Mouse (Mus musculus) liver, embryonic 11.5 days (tissue): ENCODE data around the gene Cyp1a2. TPM values are rescaled to one million over a fixed set of nuclear protein-coding genes. Genes with fewer than 3 reads are reported as not detected.

Experiments
- ATAC-seq: fragments of 200-750 bp; cut with Nextera tagmentation; replicated peaks from 2 replicates; pipeline ENCODE4 v1.8.0; 2017; ENCODE audit warnings: moderate number of reproducible peaks, mild to moderate bottlenecking, moderate TSS enrichment, moderate library complexity; ENCODE audit not compliant: low FRiP score
- DNase-seq: peaks from one replicate; pipeline ENCODE4 v3.0.0-alpha.2; 2017; ENCODE audit warnings: low spot score
- H3K27ac ChIP-seq: fragments of 300-500 bp; sonication (generic); 2 replicates; pipeline ENCODE4 v1.5.1; 2014; ENCODE audit warnings: mild to moderate bottlenecking, low read depth, low read length, control low read depth
- H3K27me3 ChIP-seq: fragments of 300-500 bp; sonication (generic); replicated peaks from 2 replicates; pipeline ENCODE4 v1.6.1; 2014; ENCODE audit warnings: low read length, mixed read lengths; ENCODE audit not compliant: control insufficient read depth, insufficient read depth
- H3K36me3 ChIP-seq: fragments of 300-500 bp; sonication (generic); 2 replicates; pipeline ENCODE4 v1.6.1; 2014; ENCODE audit warnings: mild to moderate bottlenecking, low read length, moderate library complexity, mixed read lengths; ENCODE audit not compliant: control insufficient read depth, insufficient read depth
- H3K4me1 ChIP-seq: fragments of 300-500 bp; sonication (generic); replicated peaks from 2 replicates; pipeline ENCODE4 v1.6.1; 2014; ENCODE audit warnings: low read length, mixed read lengths; ENCODE audit not compliant: control insufficient read depth, insufficient read depth
- H3K4me2 ChIP-seq: fragments of 300-500 bp; sonication (generic); 2 replicates; pipeline ENCODE4 v1.6.1; 2014; ENCODE audit warnings: mild to moderate bottlenecking, control low read depth, moderate library complexity
- H3K4me3 ChIP-seq: fragments of 300-500 bp; sonication (generic); 2 replicates; pipeline ENCODE4 v1.5.1; 2014; ENCODE audit warnings: low read depth, low read length, control low read depth
- H3K9ac ChIP-seq: fragments of 300-500 bp; sonication (generic); 2 replicates; pipeline ENCODE4 v1.6.1; 2014; ENCODE audit warnings: low read depth, low read length, control low read depth
- H3K9me3 ChIP-seq: fragments of 300-500 bp; sonication (generic); 2 replicates; pipeline ENCODE4 v1.6.1; 2016; ENCODE audit warnings: low read length, inconsistent platforms, mixed read lengths; ENCODE audit not compliant: control insufficient read depth
- WGBS: fragments of 180-500 bp; shearing (Covaris S2); extraction: QIAGEN DNeasy Blood & Tissue Kit; methylation state at CpG from one replicate; pipeline ENCODE4 v1.1.7; 2014; 5-methylcytosine and 5-hydroxymethylcytosine counted together
- polyA plus RNA-seq: library from polyadenylated mRNA; unstranded; fragments of >200 nt; fragmentation: Nextera tagmentation; extraction: Ambion mirVana; gene quantifications from 2 replicates; pipeline ENCODE4 v1.2.1, GENCODE M21; 2014

Cyp1a2 gene
- polyA plus RNA-seq, 1 experiment from 2014 or later, result not detected

- Histone ChIP-seq H3K4me2 (no peak overlapping the region), H3K36me3 (peaks cover 56% of the 10 kb centered on the region), H3K4me1 (peaks cover 3% of the 10 kb centered on the region; the same call in 1 of the 2 replicates), H3K27ac (no peak overlapping the region), H3K9ac (no peak overlapping the region), H3K9me3 (no peaks in the 10 kb centered on the region), H3K27me3 (no peaks in the 10 kb centered on the region), H3K4me3 (no peak overlapping the region)
- no peak for DNase-seq
- ATAC-seq, result no peak
- WGBS, result 91% methylated on average over 12 of the region's 12 CpGs
These were observed 54.8 kb downstream of the Cyp1a2 start for GRCm38 (mm10) chr9:57628717-57629116.

DNA sequence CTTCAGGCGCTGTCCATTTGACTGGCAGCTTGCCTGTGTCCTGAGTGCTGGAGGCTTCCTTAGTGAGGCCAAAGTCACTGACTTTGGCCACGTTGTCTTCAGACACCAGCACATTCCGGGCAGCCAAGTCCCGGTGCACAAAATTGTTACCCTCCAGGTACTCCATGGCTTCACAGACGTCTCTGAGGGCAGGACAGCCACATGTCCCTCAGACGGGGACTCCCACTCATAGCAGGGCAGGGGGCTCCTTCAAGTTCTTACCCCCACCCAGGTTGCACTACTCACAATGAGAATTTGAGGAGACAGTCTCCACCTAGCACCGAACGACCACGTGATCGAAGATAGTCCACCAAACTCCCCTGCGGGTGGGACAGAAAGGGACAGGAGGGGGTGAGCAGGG lies 55.6 kb downstream of the Cyp1a2 start:
- no peaks in the 10 kb centered on the region for H3K27me3 ChIP-seq
- no peak overlapping the region for H3K4me3 ChIP-seq
- H3K36me3 ChIP-seq, result peaks cover 56% of the 10 kb centered on the region
- no peaks in the 10 kb centered on the region for H3K4me1 ChIP-seq
- ATAC-seq, result no peak
- H3K9ac ChIP-seq, result no peak overlapping the region
- DNase-seq, result no peak
- H3K9me3 ChIP-seq, result no peaks in the 10 kb centered on the region
- no peak overlapping the region for H3K27ac ChIP-seq
- no peak overlapping the region for H3K4me2 ChIP-seq
- 91% methylated on average over 11 of the region's 11 CpGs for WGBS

- Histone ChIP-seq H3K9ac (no peak overlapping the region), H3K4me1 (no peaks in the 10 kb centered on the region), H3K4me3 (no peak overlapping the region), H3K4me2 (no peak overlapping the region), H3K9me3 (no peaks in the 10 kb centered on the region), H3K27ac (no peak overlapping the region), H3K27me3 (no peaks in the 10 kb centered on the region), H3K36me3 (peaks cover 56% of the 10 kb centered on the region)
- no peak for DNase-seq
- no peak for ATAC-seq
- WGBS, result 90% methylated on average over 17 of the region's 17 CpGs
These were observed 56.3 kb downstream of the Cyp1a2 start for GRCm38 (mm10) chr9:57627191-57627590.

Other genes starting within 250 kb of the Cyp1a2 start
- gene Ppcdc, start 243.6 kb downstream of the Cyp1a2 start, polyA plus RNA-seq, result 19.9 and 22.0 TPM in 2 replicates
- gene Scamp5, start 215.6 kb downstream of the Cyp1a2 start, polyA plus RNA-seq, result 9.7 and 12.8 TPM in 2 replicates
- gene Rpp25, start 179.7 kb downstream of the Cyp1a2 start, polyA plus RNA-seq, result 2.1 and 3.1 TPM in 2 replicates
- 519 and 531 TPM in 2 replicates for gene Cox5a, start 162.4 kb downstream of the Cyp1a2 start, polyA plus RNA-seq
- 14.8 and 15.7 TPM in 2 replicates for gene Fam219b, start 146.2 kb downstream of the Cyp1a2 start, polyA plus RNA-seq
- gene Mpi, start 130.9 kb downstream of the Cyp1a2 start, polyA plus RNA-seq, result 25.8 and 28.0 TPM in 2 replicates
- 47.6 and 50.3 TPM in 2 replicates for gene Scamp2, start 122.8 kb downstream of the Cyp1a2 start, polyA plus RNA-seq
- gene Ulk3, start 94.3 kb downstream of the Cyp1a2 start, polyA plus RNA-seq, result 8.4 and 11.6 TPM in 2 replicates
- gene Cplx3, start 77.4 kb downstream of the Cyp1a2 start, polyA plus RNA-seq, result not detected in 2 replicates
- gene Lman1l, start 62.9 kb downstream of the Cyp1a2 start, polyA plus RNA-seq, result not detected in 2 replicates
- 45.2 and 47.7 TPM in 2 replicates for gene Csk, start 30.1 kb downstream of the Cyp1a2 start, polyA plus RNA-seq
- 0.66 and 0.92 TPM in 2 replicates for gene Cyp1a1, start 4.2 kb upstream of the Cyp1a2 start, polyA plus RNA-seq
- gene Edc3, start 24.8 kb upstream of the Cyp1a2 start, polyA plus RNA-seq, result 22.2 and 23.5 TPM in 2 replicates
- 85.0 and 85.1 TPM in 2 replicates for gene Clk3, start 82.2 kb upstream of the Cyp1a2 start, polyA plus RNA-seq
- 20.3 and 21.4 TPM in 2 replicates for gene Arid3b, start 153.1 kb upstream of the Cyp1a2 start, polyA plus RNA-seq
- gene Ubl7, start 227.3 kb upstream of the Cyp1a2 start, polyA plus RNA-seq, result 92.3 and 93.3 TPM in 2 replicates